Comparison of ENCODE assay signal across 22 mouse cellular contexts in the genomic region with DNA sequence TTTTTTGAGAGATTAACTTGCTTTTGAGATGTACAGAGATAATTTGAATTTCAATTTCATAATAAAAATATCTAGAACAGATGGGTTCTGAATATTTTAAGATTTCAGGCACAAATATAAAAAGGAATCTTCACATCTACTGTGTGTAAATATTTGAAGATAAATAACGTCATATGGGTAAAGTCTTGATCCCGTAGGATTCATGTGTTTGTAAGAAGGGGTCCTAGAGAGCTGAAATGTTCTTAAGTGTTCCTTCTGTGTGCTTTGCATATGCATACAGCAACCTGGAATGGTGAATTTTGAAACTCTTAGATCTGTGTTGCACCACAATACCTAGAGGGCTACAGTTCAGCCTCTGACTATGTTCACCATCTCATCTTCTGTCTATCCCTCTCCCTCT.
A peak's percentile ranks its signal among the peaks of the same experiment; 100 is the strongest.
DNase-seq lines count a peak whose midpoint lies in the region; ATAC-seq and TF ChIP-seq lines count a peak whose summit lies in the region.
"Had no signal": no experiment of that assay in that cellular context is flagged by ENCODE, and none has a peak within 500 bp of the region (broad histone marks: within the 10 kb centered on the region; RNA-seq: fewer than 3 reads in every experiment).

No protein-coding gene starts in this region.

- H3K9ac ChIP-seq in forebrain, embryonic 14.5 days (ENCODE audit: low read length) = no peak overlapping the region
- H3K9ac ChIP-seq in forebrain, embryonic 11.5 days (ENCODE audit: low read length) = no peak overlapping the region
- H3K9ac ChIP-seq in forebrain, postnatal 0 days = no peak overlapping the region
- H3K9ac ChIP-seq: embryonic facial prominence, embryonic 13.5 days; embryonic facial prominence, embryonic 15.5 days had no signal

- no peak for ATAC-seq in forebrain, embryonic 14.5 days
- no peak for ATAC-seq in forebrain, embryonic 11.5 days (replicated peaks; ENCODE audit: low FRiP score)
- ATAC-seq in frontal cortex, adult (ENCODE audit: low TSS enrichment) = peak; percentile 38; the same call in 1 of the 2 replicates
- peak; percentile 71 for ATAC-seq in forebrain, postnatal 0 days

- no peaks in the 10 kb centered on the region for H3K36me3 ChIP-seq in forebrain, embryonic 14.5 days (ENCODE audit: control insufficient read depth, insufficient read depth, low read length)
- no peaks in the 10 kb centered on the region for H3K36me3 ChIP-seq in forebrain, embryonic 11.5 days (ENCODE audit: control insufficient read depth, insufficient read depth, low read length)
- H3K36me3 ChIP-seq in forebrain, postnatal 0 days (ENCODE audit: insufficient read depth) = no peaks in the 10 kb centered on the region
- H3K36me3 ChIP-seq: embryonic facial prominence, embryonic 13.5 days; embryonic facial prominence, embryonic 15.5 days had no signal

- no peaks in the 10 kb centered on the region for H3K4me1 ChIP-seq in forebrain, embryonic 14.5 days (ENCODE audit: control insufficient read depth, insufficient read depth, low read length)
- no peaks in the 10 kb centered on the region for H3K4me1 ChIP-seq in forebrain, embryonic 11.5 days (replicated peaks; ENCODE audit: control insufficient read depth, insufficient read depth, low read length)
- H3K4me1 ChIP-seq in forebrain, postnatal 0 days (ENCODE audit: insufficient read depth) = no peaks in the 10 kb centered on the region
- H3K4me1 ChIP-seq: embryonic facial prominence, embryonic 13.5 days; embryonic facial prominence, embryonic 15.5 days had no signal

- H3K27me3 ChIP-seq in forebrain, embryonic 14.5 days (replicated peaks; ENCODE audit: control insufficient read depth, insufficient read depth, low read length) = no peaks in the 10 kb centered on the region
- H3K27me3 ChIP-seq in forebrain, embryonic 11.5 days (ENCODE audit: control insufficient read depth, insufficient read depth, low read length) = no peaks in the 10 kb centered on the region
- no peaks in the 10 kb centered on the region for H3K27me3 ChIP-seq in forebrain, postnatal 0 days (ENCODE audit: insufficient read depth, low read length)
- H3K27me3 ChIP-seq: embryonic facial prominence, embryonic 13.5 days; embryonic facial prominence, embryonic 15.5 days had no signal

- H3K9me3 ChIP-seq in forebrain, embryonic 14.5 days (replicated peaks; ENCODE audit: control insufficient read depth, low read length) = no peaks in the 10 kb centered on the region
- H3K9me3 ChIP-seq in forebrain, embryonic 11.5 days (ENCODE audit: control insufficient read depth, low read length) = no peaks in the 10 kb centered on the region
- no peaks in the 10 kb centered on the region for H3K9me3 ChIP-seq in forebrain, postnatal 0 days (ENCODE audit: low read length)
- H3K9me3 ChIP-seq: embryonic facial prominence, embryonic 13.5 days; embryonic facial prominence, embryonic 15.5 days had no signal

- intact Hi-C loops in left cerebral cortex, postnatal 14 days (cut with DNase I) = no loop called here

- no peak overlapping the region for H3K4me3 ChIP-seq in forebrain, embryonic 14.5 days (ENCODE audit: low read depth, low read length)
- no peak overlapping the region for H3K4me3 ChIP-seq in forebrain, embryonic 11.5 days (ENCODE audit: low read depth, low read length)
- H3K4me3 ChIP-seq in forebrain, postnatal 0 days (ENCODE audit: low read depth, low read length) = no peak overlapping the region
- H3K4me3 ChIP-seq: embryonic facial prominence, embryonic 13.5 days; embryonic facial prominence, embryonic 15.5 days; erythroblast, embryonic 14.5 days; gastrocnemius, adult 2 months had no signal

- TF ChIP-seq CTCF in forebrain, postnatal 0 days (IDR thresholded peaks at IDR 0.05; ENCODE audit: low read depth) = no peak

- peak; percentile 3 for DNase-seq in forebrain, embryonic 14.5 days (ENCODE audit: low spot score)
- no peak for DNase-seq in forebrain, embryonic 11.5 days (ENCODE audit: low spot score)
- DNase-seq in frontal cortex, postnatal 36 days (ENCODE audit: low spot score in 2 of 2) = no peak
- peak; percentile 14 for DNase-seq in brain, embryonic 18.5 days (ENCODE audit: low read depth, low spot score)
- DNase-seq in forebrain, postnatal 0 days = peak; percentile 8
- no peak for DNase-seq in spleen, postnatal 10 days (ENCODE audit: low spot score in 2 of 2)
- DNase-seq in left cerebral cortex, postnatal 14 days (ENCODE audit: low spot score in 2 of 2) = no peak
- DNase-seq: adrenal gland, adult 2 months; adrenal gland, postnatal 10 days; adrenal gland, postnatal 25 days; cerebellum, adult 11 months; cerebellum, adult 18-20 months; cerebellum, adult 8-10 months; cerebellum, adult 9-11 months; cerebellum, postnatal 14 days; cerebellum, postnatal 36 days; embryo, embryonic 11 days; gastrocnemius, adult 2 months had no signal

- 88% methylated on average over 2 of the region's 2 CpGs for WGBS in forebrain, embryonic 14.5 days
- 96% methylated on average over 2 of the region's 2 CpGs for WGBS in forebrain, embryonic 11.5 days
- WGBS in forebrain, postnatal 0 days = 68% methylated on average over 2 of the region's 2 CpGs

- H3K27ac ChIP-seq in forebrain, embryonic 14.5 days (ENCODE audit: low read depth, low read length) = no peak overlapping the region
- H3K27ac ChIP-seq in forebrain, embryonic 11.5 days (ENCODE audit: low read depth, low read length) = no peak overlapping the region
- no peak overlapping the region for H3K27ac ChIP-seq in forebrain, postnatal 0 days (ENCODE audit: low read depth, low read length)
- H3K27ac ChIP-seq: embryonic facial prominence, embryonic 13.5 days; embryonic facial prominence, embryonic 15.5 days; gastrocnemius, adult 2 months had no signal

- H3K4me2 ChIP-seq in forebrain, embryonic 14.5 days (ENCODE audit: low read length) = no peak overlapping the region
- H3K4me2 ChIP-seq in forebrain, embryonic 11.5 days (ENCODE audit: low read depth, low read length, severe bottlenecking) = no peak overlapping the region
- no peak overlapping the region for H3K4me2 ChIP-seq in forebrain, postnatal 0 days (ENCODE audit: low read depth)
- H3K4me2 ChIP-seq: embryonic facial prominence, embryonic 13.5 days; embryonic facial prominence, embryonic 15.5 days had no signal

Comparison
In these comparisons a context has a peak if more than half of its experiments do, and no peak if none do; other contexts are left out.
1. ATAC-seq: peak in frontal cortex, adult (single experiment) and forebrain, postnatal 0 days (single experiment); none in forebrain, embryonic 14.5 days (single experiment) and forebrain, embryonic 11.5 days (single experiment).
2. DNase-seq: peak in forebrain, embryonic 14.5 days (single experiment), brain, embryonic 18.5 days (single experiment) and forebrain, postnatal 0 days (single experiment); none in forebrain, embryonic 11.5 days (single experiment), frontal cortex, postnatal 36 days (0 of 2), spleen, postnatal 10 days (0 of 2) and left cerebral cortex, postnatal 14 days (0 of 2).